Mouse (Mus musculus) cerebellum, adult (tissue): Measurements from ENCODE around the gene Atp5mpl.
A peak's percentile ranks its signal among the peaks of the same experiment; 100 is the strongest.
"Not testable (repeated sequence)": the region's sequence is repeated elsewhere in the genome, so short reads cannot be mapped to it uniquely, and the experiment has no call there.

Source experiments
- ATAC-seq: cut with Nextera tagmentation; 2 replicates; pipeline ENCODE4 v1.9.2; 2017; ENCODE audit warnings: mild to moderate bottlenecking, moderate library complexity, mixed read lengths; ENCODE audit not compliant: insufficient number of reproducible peaks, low FRiP score, low TSS enrichment

The Atp5mpl gene

DNA sequence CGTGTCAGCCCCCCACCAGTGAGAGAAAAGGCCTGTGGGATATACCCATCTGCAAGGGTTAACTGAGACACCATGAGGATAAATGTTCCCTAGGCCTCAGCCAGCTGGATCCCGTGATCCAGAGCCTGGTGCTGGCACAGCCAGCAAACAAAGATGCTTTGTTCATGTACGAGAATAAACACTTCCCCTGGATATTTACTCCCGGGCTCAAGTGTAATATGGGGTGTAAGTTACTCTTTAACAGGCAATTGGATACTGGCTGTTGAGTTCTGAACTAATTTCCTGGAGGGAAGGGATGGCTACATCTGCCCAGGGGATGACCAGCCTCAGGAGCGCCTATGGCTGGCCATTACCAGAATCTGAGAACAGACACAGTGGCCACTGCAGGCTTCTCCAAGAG lies 15.1 kb downstream of the Atp5mpl start:
- ATAC-seq = no peak

DNA sequence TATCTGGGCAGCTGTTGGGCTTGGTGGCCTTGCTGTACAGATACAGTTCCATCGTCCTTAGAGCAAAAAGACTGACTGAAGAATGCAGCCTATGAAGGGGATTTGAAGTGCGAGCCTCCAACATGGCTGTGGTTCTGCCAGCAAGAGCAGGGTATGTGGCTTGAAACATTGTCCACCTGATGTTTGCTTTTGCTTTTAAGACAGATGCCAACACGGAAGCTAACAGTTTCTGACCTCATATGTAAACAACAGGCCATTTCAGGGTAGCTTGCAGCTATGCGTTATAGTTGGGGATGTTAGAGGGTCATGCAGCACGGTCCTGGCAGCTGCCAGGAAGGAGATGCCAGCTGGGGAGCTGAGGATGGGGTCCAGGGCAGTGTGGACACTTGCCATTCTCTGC lies 16.3 kb downstream of the Atp5mpl start:
- no peak for ATAC-seq

DNA sequence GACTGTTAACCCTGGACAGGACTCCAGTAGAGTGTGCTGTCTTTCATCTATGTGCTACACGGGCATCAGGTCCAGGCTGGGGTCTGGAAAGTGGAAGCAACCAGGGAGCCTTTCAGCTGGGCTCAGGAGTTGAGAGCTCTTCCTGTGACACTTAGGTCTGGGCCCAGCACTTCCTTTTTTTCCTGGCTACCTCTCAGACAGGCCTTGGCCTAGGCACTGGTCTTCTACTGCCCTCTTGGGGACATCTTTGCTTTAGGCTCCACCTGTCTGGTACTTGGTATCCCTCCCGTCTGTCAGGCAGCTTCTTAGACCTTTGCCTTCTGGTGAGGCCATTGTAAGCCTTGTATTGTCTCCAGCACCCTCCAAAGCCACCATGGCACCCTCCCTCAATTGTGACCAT lies 20.1 kb downstream of the Atp5mpl start:
- ATAC-seq = peak; percentile 77

DNA sequence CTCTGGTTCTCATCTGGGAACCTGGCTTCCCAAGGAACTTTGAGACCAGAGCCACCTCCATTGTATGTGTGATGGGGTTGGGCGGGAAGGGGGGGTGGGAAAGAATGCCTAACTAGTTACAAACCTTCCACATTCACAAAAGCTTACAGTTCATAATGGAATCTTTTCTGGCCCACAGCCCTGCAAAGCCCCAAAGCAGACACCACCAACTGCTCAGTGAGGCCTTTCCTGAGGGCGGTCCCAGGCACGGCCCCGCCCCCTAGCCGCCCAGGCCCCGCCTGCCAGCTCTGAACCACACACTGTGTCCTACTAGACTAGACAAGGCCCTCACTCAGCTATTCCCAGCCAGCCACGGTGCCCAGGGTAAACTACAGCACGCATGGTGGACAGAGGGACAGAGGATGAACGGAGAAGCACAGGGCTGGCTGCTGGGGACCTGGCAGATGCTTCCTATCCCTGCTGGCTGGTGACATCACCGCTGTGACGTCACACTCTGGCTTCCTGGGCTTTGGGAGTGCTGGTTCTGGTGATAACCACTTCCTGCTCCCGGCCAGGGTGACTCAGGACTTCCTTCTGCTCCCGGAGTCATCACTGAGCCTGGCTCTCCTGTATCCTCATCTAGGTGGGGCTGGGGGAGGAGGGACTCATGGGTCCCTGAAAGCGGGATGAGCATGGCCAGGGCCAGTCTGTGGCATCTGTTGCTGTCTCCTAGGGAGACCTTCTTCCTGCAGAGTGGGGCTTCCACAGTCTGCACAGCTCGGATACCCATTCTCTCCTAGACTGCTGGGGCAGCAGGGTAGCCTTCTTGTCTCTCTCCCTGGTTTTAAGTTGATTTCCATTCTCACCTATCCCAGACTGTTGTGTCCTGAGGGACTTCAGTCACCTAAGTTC lies 20.8 kb downstream of the Atp5mpl start:
- not testable (repeated sequence) for ATAC-seq

DNA sequence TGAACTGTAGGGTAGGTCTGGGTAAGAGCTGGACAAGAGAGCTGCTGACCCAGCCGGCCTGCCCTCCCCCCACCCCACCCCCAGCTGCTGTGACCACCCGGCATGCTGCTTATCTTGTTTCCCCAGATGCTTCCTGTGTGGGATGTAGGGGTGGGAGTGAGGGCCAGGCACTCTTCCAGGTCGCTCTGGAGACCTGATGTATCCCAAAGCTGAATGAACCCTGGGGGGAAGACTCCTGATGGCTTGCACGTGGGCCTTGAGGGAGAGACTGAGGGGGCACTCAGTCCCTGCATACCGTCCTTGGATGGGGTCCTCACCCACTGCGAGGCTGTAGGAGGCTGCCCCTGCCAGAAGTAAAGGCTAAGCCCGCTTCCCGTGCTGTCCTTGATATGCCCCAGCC lies 21.7 kb downstream of the Atp5mpl start:
- no peak for ATAC-seq

DNA sequence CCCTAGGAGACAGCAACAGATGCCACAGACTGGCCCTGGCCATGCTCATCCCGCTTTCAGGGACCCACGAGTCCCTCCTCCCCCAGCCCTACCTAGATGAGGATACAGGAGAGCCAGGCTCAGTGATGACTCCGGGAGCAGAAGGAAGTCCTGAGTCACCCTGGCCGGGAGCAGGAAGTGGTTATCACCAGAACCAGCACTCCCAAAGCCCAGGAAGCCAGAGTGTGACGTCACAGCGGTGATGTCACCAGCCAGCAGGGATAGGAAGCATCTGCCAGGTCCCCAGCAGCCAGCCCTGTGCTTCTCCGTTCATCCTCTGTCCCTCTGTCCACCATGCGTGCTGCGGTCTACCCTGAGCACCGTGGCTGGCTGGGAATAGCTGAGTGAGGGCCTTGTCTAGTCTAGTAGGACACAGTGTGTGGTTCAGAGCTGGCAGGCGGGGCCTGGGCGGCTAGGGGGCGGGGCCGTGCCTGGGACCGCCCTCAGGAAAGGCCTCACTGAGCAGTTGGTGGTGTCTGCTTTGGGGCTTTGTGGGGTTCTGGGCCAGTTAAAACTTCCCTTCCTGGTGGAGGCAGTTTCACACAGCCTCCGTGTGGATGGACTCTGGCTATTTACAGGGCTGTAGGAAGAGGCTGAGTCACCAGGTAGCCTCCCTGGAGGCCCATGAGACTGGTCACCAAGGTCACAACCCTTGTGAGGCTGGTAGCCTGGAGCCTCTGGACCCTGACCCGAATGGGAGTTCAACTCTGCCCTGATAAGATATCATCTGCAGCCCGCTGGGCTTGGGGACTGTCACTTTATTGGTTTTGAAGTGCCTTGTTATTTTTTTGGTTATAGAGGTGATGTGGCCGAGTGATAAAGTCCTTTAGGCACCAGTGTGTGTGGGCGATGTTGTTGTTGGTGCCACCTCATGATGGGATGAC lies 22.5 kb downstream of the Atp5mpl start:
- 0 out of 2 replicates have a peak, but pooled peaks have one; percentile 27 for ATAC-seq

DNA sequence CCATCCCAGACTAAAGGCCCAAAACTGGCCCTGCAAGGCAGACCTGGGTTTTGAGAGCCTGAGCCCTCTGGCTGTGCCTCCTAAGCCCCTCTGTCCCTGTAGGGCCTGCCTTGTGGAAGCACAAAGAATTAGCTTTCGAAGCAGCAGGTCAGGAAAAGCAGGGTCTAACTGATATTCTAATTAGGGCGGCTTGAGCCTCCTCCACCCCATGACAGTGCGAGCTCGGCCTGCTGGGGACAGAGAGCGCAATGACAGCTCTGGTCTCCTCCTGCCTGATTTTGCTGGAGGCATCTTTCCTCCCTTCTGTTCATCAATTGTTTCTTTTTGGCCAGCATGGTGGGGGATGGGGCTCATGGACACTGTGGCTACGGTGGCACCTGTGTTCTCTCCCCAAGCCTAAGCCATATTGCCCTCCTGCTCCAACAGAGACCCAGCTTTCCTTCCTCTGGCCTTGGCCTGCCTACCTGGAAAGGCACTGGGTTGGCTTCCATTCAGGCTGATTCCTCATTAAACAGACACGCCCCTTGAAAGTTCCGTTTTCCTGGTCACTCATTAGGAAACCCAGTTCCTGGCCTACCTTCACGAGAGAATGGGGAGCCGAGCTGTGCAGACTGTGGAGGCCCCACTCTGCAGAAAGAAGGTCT lies 23.2 kb downstream of the Atp5mpl start:
- no peak for ATAC-seq

DNA sequence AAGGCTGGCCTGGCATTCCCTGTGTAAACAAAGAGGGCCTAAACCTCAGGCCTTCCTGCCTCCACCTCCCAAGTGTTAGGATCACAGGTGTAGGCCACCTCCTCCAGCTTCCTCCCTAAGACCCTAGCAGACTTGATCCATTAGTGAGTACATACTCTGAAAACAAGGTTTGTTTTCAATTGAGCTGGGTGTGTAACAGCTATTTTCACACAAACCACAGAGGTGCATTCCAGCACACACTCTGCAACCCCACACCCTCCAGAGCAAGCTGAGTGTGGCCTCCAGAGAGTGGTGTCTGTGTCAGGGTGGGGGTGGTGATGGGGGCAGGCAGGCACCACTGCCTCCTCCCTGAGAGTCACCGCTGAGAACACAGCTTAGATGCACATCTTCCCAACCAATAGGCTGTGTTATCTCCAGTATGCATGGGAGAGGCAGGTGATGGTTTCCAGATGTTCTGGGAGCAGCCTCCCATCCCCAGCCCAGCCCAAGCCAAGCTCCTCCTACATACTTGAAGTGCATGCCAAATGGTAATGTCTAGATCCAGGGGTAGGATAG lies 28.1 kb downstream of the Atp5mpl start:
- ATAC-seq = no peak

DNA sequence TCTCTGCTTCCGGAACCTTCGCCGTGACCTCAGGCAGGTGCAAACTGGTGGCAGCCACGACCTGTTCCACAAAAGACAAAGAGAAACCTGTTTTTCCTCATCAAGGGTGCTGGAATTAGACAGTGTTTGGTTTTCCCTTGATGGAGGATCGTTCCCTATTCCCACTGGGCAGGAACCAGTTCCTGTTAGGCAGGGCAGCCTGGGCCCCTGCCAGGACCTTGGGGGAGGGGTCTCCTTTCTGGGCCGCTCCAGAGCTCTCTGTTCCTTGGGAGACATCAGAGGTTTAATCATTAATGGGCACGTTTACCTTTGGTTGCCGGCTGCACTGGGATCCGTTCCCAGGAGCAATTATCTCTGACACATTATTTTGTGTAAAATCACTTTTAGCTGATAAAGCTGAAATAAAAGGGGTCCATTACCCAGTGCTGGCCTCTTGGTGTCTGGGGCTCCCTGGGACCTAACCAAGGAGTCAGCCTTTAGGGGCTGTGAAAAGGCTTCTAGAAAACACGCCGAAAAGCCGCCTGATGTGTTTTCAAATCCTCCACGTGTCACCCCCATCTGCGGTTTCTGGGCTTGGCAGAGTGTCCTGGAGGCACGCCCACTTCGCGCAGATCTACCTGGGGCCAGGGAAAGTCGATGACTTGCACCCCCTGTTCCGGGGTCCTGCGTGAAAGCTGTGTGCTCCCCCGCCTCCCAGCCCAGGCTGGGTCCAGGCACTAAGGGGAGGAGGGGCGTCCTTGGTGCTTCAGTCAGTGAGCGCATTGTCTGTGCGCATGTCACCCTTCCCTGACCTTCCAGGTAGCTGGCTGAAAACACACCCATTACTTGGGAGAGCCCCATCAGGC lies 29.8 kb downstream of the Atp5mpl start:
- 0 out of 2 replicates have a peak, but pooled peaks have one; percentile 31 for ATAC-seq

DNA sequence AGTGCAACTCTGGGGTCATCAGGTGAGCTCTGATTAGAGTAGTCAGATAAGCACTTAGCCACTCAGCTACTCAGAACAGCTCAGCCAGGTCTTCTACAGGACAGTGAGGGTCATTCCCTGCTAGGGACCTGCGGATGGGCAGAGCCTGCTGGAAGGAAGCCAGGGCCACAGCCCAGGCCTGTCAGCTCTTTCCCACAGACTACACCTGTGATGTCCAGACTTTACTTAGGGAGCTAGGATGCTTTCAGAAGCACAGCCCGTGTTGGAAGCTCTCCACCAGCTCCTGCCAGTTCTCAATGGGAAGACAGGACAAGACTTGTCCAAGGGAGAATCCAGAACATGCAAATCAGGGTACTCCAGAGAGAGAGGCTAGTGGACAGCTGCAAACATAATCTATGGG lies 32.8 kb downstream of the Atp5mpl start:
- no peak for ATAC-seq

DNA sequence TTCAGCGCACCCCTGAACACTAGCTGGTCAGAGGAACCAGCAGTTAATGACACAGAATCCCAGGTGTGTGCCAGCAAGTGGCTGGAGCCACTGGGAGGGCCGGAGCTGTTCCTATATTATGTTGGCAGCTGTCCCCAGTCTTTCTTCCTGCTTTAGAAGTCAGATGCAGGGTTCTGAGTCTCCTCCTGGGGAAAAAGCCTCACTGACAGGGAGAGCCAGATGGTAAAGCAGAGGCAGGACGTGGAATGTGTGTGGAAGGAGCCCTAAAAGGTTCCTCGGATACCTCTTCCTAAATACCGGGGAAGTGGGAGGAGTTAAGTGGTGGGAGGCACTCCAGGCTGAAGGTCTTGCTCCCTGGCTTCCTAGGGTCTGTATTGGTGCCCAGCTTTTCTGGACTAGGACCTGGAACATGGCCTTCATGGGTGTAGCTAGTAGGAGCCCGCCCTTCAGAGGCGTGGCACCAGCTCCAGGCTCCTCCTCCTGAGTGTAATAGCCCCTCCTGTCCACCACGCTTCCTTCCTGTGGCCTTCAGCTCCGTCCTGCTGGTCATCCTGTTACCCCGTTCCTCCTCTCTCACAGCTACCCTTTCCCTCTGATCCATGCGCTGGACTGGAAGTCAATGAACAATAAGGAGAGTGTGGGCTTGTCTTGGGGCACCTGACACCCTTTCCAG lies 33.6 kb downstream of the Atp5mpl start:
- no peak for ATAC-seq

DNA sequence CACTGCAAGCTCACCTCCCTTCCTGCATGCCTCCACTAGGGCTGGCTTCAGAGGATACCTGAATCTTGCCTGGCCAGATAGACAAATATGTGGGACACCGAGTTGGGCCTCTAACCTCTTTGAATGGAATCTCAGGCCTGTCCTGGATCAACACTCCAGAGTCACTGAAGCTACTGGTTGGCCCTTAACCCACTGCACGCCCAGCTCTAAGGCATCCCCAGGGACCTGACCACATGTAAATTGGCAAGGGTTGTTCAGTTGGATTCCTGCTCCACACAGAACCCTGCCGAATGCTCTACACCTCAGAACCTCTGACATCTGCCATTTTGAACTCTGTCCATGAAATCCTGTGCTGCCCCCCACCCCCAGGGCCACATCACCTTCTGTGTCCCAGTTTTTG lies 34.3 kb downstream of the Atp5mpl start:
- no peak for ATAC-seq

DNA sequence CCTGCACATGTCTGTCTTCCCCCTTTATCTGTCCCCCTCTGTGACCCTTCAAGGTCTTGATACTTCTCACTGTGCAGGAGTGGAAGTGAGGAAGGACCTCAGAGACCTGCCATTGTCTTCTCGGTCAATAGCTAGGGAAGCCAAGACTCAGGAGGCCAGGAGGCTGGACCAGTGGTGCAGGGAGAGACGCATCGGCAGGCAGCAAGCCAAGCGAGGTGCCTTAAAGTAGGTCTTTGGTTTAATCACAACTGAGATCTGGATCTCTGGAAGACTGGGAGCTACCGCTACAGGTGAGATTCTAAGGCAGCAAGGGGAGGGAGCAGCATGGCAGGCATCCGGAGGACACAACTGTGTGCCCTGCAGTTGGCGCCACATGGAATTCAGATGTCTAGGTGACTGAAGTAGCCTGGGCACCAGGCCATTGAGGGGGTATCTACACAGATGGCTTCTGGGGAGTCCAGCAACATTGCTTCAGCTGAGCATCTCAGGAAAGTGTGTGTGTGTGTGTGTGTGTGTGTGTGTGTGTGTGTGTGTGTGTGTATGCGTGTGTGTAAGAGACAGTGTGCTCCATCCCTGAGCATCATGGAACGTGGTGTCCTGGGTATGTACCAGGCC lies 35.3 kb downstream of the Atp5mpl start:
- ATAC-seq = no peak

DNA sequence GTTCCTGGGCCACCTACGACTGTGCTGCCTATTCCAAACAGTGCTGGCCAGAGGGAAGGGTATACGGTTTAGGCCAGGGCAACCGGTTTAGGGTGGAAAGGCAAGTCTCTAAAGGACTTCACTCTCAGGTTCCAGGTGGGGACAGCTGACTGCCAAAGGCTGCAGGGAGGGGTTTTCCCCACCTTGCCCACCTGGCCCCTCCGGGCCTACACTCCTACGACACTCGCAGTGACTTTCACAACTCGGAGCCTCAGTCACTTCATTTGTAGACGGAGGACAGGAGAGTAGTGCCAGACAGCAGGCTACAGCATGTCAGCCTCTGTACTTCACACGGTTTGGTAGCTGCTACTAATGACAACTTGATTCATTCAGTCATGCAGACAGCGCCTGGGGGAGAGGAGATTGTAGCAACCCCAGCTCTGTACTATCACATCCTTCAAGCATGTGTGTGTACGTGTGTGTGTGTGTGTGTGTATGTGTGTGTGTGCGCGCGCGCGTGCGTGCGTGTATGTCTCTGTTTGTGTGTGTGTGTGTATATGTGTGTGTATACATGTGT lies 38.3 kb downstream of the Atp5mpl start:
- ATAC-seq = no peak

DNA sequence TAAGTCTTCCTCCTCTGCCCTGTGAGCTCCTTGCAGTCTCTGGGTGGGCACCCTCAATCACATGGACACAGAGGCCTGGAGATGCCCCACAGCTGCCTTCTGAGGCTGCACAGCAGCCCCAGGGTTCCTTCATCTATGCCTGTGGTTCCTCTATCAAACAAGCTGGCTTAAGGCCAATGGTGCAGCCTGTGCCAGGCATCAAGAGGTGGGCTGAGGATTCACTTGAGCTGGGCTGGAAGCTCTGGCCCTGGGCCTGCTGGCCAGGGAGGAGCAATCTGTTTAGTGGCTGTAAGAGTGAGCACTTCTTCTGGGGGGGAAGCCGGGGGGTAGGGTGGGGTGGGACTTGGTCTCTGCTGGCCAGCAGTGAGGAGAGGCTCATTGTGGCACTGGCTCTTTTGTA lies 39.4 kb downstream of the Atp5mpl start:
- no peak for ATAC-seq

DNA sequence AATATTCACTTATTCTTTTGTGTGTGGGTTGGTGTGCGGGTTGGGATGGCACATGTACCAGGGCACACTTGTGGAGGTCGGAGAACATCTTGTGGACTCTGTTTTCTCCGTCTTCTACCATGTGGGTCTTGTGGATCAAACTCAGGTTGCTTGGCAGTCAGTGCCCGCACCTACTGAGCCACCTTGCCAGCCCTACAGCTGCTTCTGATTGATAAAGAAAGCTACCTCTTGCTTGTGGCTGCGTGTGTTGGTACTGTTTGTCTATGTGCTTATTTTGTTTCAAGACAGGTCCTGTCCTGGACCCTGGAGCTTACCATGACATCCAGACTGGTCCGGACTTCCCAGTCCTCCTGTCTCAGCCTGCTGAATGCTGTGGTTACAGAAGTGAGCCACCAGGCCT lies 43.7 kb downstream of the Atp5mpl start:
- no peak for ATAC-seq

DNA sequence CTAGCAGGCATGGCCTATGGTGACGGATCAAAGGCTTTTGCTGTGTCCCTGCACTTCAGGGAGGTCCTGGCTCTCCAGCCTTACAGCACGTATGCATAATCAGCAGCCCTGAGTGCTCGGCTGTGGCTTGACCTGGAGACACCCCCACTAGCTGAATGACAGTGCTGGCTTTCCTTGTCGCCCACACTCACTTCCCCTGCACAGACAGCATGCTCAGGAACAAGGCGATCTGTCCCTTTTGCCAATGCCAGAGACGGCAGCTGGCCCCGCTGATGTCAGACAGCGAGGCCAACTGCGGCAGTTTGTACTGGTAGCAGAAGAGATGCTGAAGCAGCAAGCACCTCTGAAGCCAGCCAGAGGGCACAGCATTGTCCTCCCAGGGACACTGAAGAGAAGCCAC lies 46.7 kb downstream of the Atp5mpl start:
- ATAC-seq = peak; percentile 92

DNA sequence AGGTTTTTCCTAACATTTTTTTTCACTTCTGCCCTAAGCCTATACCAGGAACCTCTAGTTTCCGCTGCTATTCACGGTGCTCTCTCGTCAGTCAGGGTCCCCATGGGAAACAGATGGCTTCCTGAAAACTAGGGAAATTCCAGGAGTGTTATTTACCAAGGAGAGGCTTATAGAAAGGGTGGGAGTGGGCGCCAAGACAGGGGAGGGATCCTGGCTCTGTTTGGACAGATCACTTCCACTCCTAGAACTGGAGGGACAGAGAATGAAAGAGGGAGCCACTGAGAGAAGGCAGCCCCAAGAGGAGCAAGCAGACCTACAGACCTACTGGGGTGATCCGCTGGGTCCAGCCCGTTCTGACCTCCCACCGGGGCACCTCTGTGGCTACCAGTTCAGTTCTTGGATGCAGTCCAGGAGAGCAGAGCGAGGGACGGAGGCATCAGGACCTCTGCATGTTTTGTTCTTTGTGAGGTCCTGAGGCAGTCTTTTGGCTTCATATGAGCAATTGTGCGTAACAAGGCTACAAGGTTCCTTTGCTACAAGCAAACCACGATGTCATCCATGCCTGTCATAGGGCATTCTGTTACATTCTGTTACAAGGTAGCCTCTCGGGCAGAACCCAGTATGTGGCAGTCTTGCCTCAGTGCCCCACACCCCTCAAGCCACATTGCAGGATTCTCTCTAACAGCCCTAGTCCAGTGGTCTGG lies 50.1 kb downstream of the Atp5mpl start:
- ATAC-seq = no peak
